8 mouse cellular contexts compared by ENCODE assay signal in the genomic region with DNA sequence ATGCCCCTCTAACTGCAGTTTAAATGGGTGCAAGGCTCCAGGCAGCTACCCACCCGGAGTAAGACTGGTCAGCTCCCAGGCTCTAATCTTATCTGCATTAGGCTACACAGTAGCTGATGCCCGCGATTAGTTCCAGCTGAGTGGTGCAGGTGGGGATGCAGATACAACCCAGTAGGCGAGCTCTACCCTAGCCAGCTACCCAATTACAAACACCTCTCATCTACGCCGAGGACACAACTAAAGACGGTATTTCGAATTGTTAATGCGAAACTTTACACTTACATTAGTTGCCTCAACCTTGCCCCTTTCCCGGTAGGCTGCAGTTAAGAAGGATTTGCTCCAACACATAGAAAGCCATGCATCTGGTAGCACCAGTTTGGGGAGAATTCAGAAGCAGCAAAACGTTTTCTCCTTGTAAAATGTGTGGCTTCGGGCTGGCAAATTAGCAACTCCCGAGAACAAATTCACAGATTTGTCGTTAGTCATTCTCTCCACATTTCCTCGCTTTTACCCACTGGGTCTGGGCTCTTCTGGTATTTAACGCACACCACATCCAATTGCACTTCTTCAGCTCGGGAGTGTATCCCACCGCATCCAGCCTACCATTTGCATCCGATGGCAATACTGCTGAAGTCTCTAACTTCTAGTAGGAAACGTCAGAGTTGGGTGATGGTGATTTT. TPM values are rescaled to one million over a fixed set of nuclear protein-coding genes. Genes with fewer than 3 reads are reported as not detected.
A peak's percentile ranks its signal among the peaks of the same experiment; 100 is the strongest.
DNase-seq lines count a peak whose midpoint lies in the region; ATAC-seq and TF ChIP-seq lines count a peak whose summit lies in the region.

No protein-coding gene starts in this region.

- H3K9ac ChIP-seq in limb, embryonic 14.5 days (ENCODE audit: low read depth, low read length, severe bottlenecking), result peak overlapping the region; percentile 47

- peaks cover 44% of the 10 kb centered on the region for H3K4me1 ChIP-seq in forebrain, embryonic 10.5 days
- peaks cover 5% of the 10 kb centered on the region; the same call in 1 of the 2 replicates for H3K4me1 ChIP-seq in limb, embryonic 14.5 days (ENCODE audit: control insufficient read depth, insufficient read depth, low read length)
- no peaks in the 10 kb centered on the region for H3K4me1 ChIP-seq in small intestine, adult 2 months (ENCODE audit: control insufficient read depth, insufficient read depth, insufficient read length, low read length)

- peak overlapping the region; percentile 64 for H3K4me3 ChIP-seq in forebrain, embryonic 10.5 days
- H3K4me3 ChIP-seq in limb, embryonic 14.5 days (replicated peaks; ENCODE audit: low read length), result peak overlapping the region; percentile 62
- H3K4me3 ChIP-seq in small intestine, adult 2 months (ENCODE audit: low read depth, low read length), result peak overlapping the region; percentile 55

- H3K36me3 ChIP-seq in forebrain, embryonic 10.5 days (replicated peaks), result peaks cover 19% of the 10 kb centered on the region
- H3K36me3 ChIP-seq in limb, embryonic 14.5 days (ENCODE audit: control insufficient read depth, insufficient read depth, low read length), result peaks cover 6% of the 10 kb centered on the region; the same call in 1 of the 2 replicates
- no peaks in the 10 kb centered on the region for H3K36me3 ChIP-seq in small intestine, adult 2 months (ENCODE audit: control insufficient read depth, insufficient read depth, low read length)

- peak; percentile 8 to 10 for DNase-seq in kidney, postnatal 4 days
- DNase-seq in kidney, adult 18-20 months, result no peak
- DNase-seq in forebrain, embryonic 10.5 days (ENCODE audit: extremely low spot score, low spot score), result peak; percentile 29
- peak; percentile 8 for DNase-seq in limb, embryonic 14.5 days (ENCODE audit: low spot score)
- no peak for DNase-seq in ovary, postnatal 10 days (ENCODE audit: low spot score)
- DNase-seq in spleen, adult 12 weeks (ENCODE audit: low spot score), result no peak

- H3K9me3 ChIP-seq in forebrain, embryonic 10.5 days, result no peaks in the 10 kb centered on the region
- H3K9me3 ChIP-seq in limb, embryonic 14.5 days (ENCODE audit: control insufficient read depth, low read length), result no peaks in the 10 kb centered on the region

- peak; percentile 33 for ATAC-seq in cerebellum, adult (ENCODE audit: insufficient number of reproducible peaks, low FRiP score, low TSS enrichment)
- ATAC-seq in limb, embryonic 14.5 days (ENCODE audit: low FRiP score, low read depth), result peak; percentile 30

- WGBS in forebrain, embryonic 10.5 days, result under 1% methylated on average over 20 of the region's 20 CpGs
- 1% methylated on average over 20 of the region's 20 CpGs for WGBS in limb, embryonic 14.5 days
- WGBS in small intestine, adult 2 months, result 2% methylated on average over 20 of the region's 20 CpGs

- H3K4me2 ChIP-seq in limb, embryonic 14.5 days (replicated peaks; ENCODE audit: low read depth, low read length, severe bottlenecking), result peak overlapping the region; percentile 86

- no peak for TF ChIP-seq CTCF in small intestine, adult 2 months (IDR thresholded peaks at IDR 0.05; ENCODE audit: extremely low read depth, insufficient read length, insufficient replicate concordance, low read depth, low read length)

- H3K27me3 ChIP-seq in forebrain, embryonic 10.5 days (ENCODE audit: poor library complexity, severe bottlenecking), result peaks cover 13% of the 10 kb centered on the region; the same call in 1 of the 2 replicates
- no peaks in the 10 kb centered on the region for H3K27me3 ChIP-seq in limb, embryonic 14.5 days (ENCODE audit: control insufficient read depth, insufficient read depth, low read length)
- no peaks in the 10 kb centered on the region for H3K27me3 ChIP-seq in small intestine, adult 2 months (ENCODE audit: control insufficient read depth, insufficient read depth, low read length)

- peak overlapping the region; percentile 87 for H3K27ac ChIP-seq in forebrain, embryonic 10.5 days
- H3K27ac ChIP-seq in limb, embryonic 14.5 days (replicated peaks; ENCODE audit: low read depth, low read length), result 0 out of 2 replicates have a peak overlapping the region, but pooled peaks have one; percentile 10
- no peak overlapping the region for H3K27ac ChIP-seq in small intestine, adult 2 months (ENCODE audit: insufficient read depth, low read depth, low read length)

- no peak for TF ChIP-seq POLR2A in limb, embryonic 14.5 days (IDR thresholded peaks at IDR 0.05; ENCODE audit: borderline replicate concordance, extremely low read depth, insufficient read depth, insufficient read length)
- no peak for TF ChIP-seq POLR2A in small intestine, adult 2 months (IDR thresholded peaks at IDR 0.05; ENCODE audit: low read depth, low read length)

RNA-seq across cellular contexts. Expression of a gene that starts 0.5 kb away (rescaled TPM):
- polyA plus RNA-seq in forebrain, embryonic 10.5 days (2016; fragmentation: Nextera tagmentation; extraction: Ambion mirVana), result 30.4 and 30.5 TPM in 2 replicates
- polyA plus RNA-seq in limb, embryonic 14.5 days (2012; rRNA removed), result 6.4 and 7.3 TPM in 2 replicates
- 44.0 and 53.0 TPM in 2 replicates for polyA plus RNA-seq in limb, embryonic 14.5 days (2014; fragmentation: Nextera tagmentation; extraction: Ambion mirVana)
- 0.06 and 0.10 TPM in 2 replicates for polyA plus RNA-seq in small intestine, adult 2 months (2012; rRNA removed)

Comparison
In these comparisons a context has a peak if more than half of its experiments do, and no peak if none do; other contexts are left out.
1. DNase-seq: peak in kidney, postnatal 4 days (2 of 2), forebrain, embryonic 10.5 days (single experiment) and limb, embryonic 14.5 days (single experiment); none in kidney, adult 18-20 months (single experiment), ovary, postnatal 10 days (single experiment) and spleen, adult 12 weeks (single experiment).
2. Peak in every context shown above with its lines, with median percentiles within 50 percentile points of each other: H3K4me3 ChIP-seq.